Mouse (Mus musculus): ENCODE data around the gene Rusc1.

DNA sequence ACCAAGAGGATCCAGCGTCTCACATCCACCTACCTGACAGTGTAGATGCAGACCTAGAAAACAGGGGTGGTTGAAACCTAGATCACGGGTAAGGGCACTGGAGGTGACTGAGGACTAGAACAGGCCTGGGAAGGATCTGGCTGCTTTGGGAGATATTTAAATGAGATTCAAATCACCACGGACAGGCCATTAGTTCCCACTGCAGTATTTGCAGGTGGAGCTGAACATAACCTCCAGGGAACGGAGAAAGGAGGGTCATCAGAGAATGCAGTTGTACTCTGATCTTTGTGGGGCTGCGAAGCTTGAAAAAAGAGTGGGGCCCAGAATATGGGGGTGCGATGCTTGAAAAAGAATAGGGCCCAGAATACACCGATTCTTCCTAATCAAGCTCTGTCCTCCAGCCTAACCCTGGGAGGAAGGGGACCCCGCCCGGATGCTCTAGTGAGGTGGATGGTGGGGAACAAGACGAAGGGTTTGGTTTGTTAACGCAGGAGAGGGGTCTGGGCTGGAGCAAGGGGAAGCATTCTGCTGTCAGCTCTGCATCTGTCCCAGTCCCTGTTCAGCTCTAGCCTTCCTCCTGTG lies 511 bp downstream of the Rusc1 start:
- TF ChIP-seq POLR2A (IDR thresholded peaks at IDR 0.05; ENCODE audit: borderline replicate concordance, low read depth, low read length) (no peak), CTCF (IDR thresholded peaks at IDR 0.05; ENCODE audit: low read depth, low read length) (no peak)

Measured in bone marrow macrophage, adult 2 months (primary cell).